Mouse (Mus musculus) CH12.LX (cell line): ENCODE data around the gene Nfia. TPM values are rescaled to one million over a fixed set of nuclear protein-coding genes. Genes with fewer than 3 reads are reported as not detected.

Experiments
- DNase-seq: peaks from one replicate; pipeline ENCODE4 v3.0.0-alpha.2; 2013; ENCODE audit errors: extremely low read depth
- H3K27ac ChIP-seq: 2 replicates; pipeline ENCODE4 v1.5.1; 2012; ENCODE audit warnings: low read depth, mild to moderate bottlenecking, control low read depth, moderate library complexity; ENCODE audit not compliant: insufficient read depth
- H3K27me3 ChIP-seq: replicated peaks from 2 replicates; pipeline ENCODE3; 2012; ENCODE audit warnings: inconsistent platforms
- H3K36me3 ChIP-seq, 2 experiments: replicated peaks in 1 of 2; 2 replicates each; pipeline versions ENCODE3 to v1.6.1; 2012; ENCODE audit warnings: inconsistent platforms in 1 of 2, low read length in 1 of 2, mild to moderate bottlenecking in 1 of 2, mixed read lengths in 1 of 2, moderate library complexity in 1 of 2; ENCODE audit not compliant: control insufficient read depth in 1 of 2, insufficient read depth in 1 of 2
- H3K4me1 ChIP-seq, 2 experiments: 2 replicates each; pipeline ENCODE4 v1.6.1; 2012; ENCODE audit warnings: inconsistent platforms in 1 of 2, moderate library complexity in 1 of 2; ENCODE audit not compliant: insufficient read depth in 2 of 2, control insufficient read depth in 1 of 2
- H3K4me2 ChIP-seq: 2 replicates; pipeline ENCODE4 v1.6.1; 2012; ENCODE audit warnings: low read depth, mild to moderate bottlenecking, control low read depth; ENCODE audit not compliant: poor library complexity, insufficient read depth, severe bottlenecking
- H3K4me3 ChIP-seq, 3 experiments: fragments of 150-350 bp in 1 of 3; sonication (generic) in 1 of 3; replicated peaks in 1 of 3; 2 replicates each; pipeline versions ENCODE3 to v1.5.1; 2011 to 2012; ENCODE audit warnings: low read depth in 2 of 3, low read length in 2 of 3, mild to moderate bottlenecking in 2 of 3, moderate library complexity in 2 of 3, control low read depth in 1 of 3, improper control_type of control experiment in 1 of 3, inconsistent platforms in 1 of 3, mixed read lengths in 1 of 3; ENCODE audit not compliant: poor library complexity in 1 of 3
- H3K79me2 ChIP-seq: replicated peaks from 2 replicates; pipeline ENCODE4 v1.6.1; 2012; ENCODE audit warnings: mild to moderate bottlenecking, moderate library complexity; ENCODE audit not compliant: control insufficient read depth, poor library complexity, insufficient read depth, severe bottlenecking; ENCODE audit errors: extremely low read depth
- H3K9ac ChIP-seq: 2 replicates; pipeline ENCODE4 v1.6.1; 2012; ENCODE audit warnings: low read depth, mild to moderate bottlenecking, control low read depth, moderate library complexity; ENCODE audit not compliant: insufficient read depth
- H3K9me3 ChIP-seq: replicated peaks from 2 replicates; pipeline ENCODE3; 2012; ENCODE audit warnings: low read length, inconsistent platforms, mixed read lengths
- CHD1 ChIP-seq: IDR thresholded peaks from 2 replicates; pipeline ENCODE4 v1.6.1; 2012; ENCODE audit warnings: low read depth, low read length, improper control_type of control experiment, inconsistent platforms
- CHD2 ChIP-seq: IDR thresholded peaks from 2 replicates; pipeline ENCODE4 v1.6.1; 2011; ENCODE audit warnings: low read length, improper control_type of control experiment
- EP300 ChIP-seq: IDR thresholded peaks from 2 replicates; pipeline ENCODE4 v1.6.1; 2011; ENCODE audit warnings: low read length, improper control_type of control experiment
- GABPA ChIP-seq: IDR thresholded peaks from 2 replicates; pipeline ENCODE4 v1.6.1; 2012; ENCODE audit warnings: low read depth, low read length, improper control_type of control experiment, inconsistent platforms; ENCODE audit not compliant: insufficient replicate concordance
- JUN ChIP-seq: IDR thresholded peaks from 2 replicates; pipeline ENCODE4 v1.6.1; 2011; ENCODE audit warnings: low read depth, mild to moderate bottlenecking, low read length, improper control_type of control experiment, moderate library complexity; ENCODE audit not compliant: insufficient read depth
- JUND ChIP-seq: conservative IDR thresholded peaks from 2 replicates; pipeline ENCODE4 v1.6.1; 2011; ENCODE audit warnings: low read depth, low read length, improper control_type of control experiment
- KAT2A ChIP-seq: IDR thresholded peaks from 2 replicates; pipeline ENCODE4 v1.6.1; 2012; ENCODE audit warnings: low read length, improper control_type of control experiment, inconsistent platforms; ENCODE audit not compliant: insufficient replicate concordance
- MAZ ChIP-seq: IDR thresholded peaks from 2 replicates; pipeline ENCODE4 v1.6.1; 2012; ENCODE audit warnings: low read depth, mild to moderate bottlenecking, inconsistent platforms, low read length, improper control_type of control experiment, moderate library complexity
- MEF2A ChIP-seq: IDR thresholded peaks from 2 replicates; pipeline ENCODE4 v1.6.1; 2014; ENCODE audit warnings: low read depth, mild to moderate bottlenecking, inconsistent platforms, low read length, improper control_type of control experiment, borderline replicate concordance
- MYC ChIP-seq: IDR thresholded peaks from 2 replicates; pipeline ENCODE4 v1.6.1; 2011; ENCODE audit warnings: low read depth, mild to moderate bottlenecking, improper control_type of control experiment, low read length
- NELFE ChIP-seq: IDR thresholded peaks from 2 replicates; pipeline ENCODE4 v1.6.1; 2011; ENCODE audit warnings: low read depth, low read length, improper control_type of control experiment
- PAX5 ChIP-seq: IDR thresholded peaks from 2 replicates; pipeline ENCODE4 v1.6.1; 2012; ENCODE audit warnings: low read length, inconsistent platforms, mixed read lengths
- RCOR1 ChIP-seq: conservative IDR thresholded peaks from 2 replicates; pipeline ENCODE4 v1.6.1; 2012; ENCODE audit warnings: low read depth, mild to moderate bottlenecking, inconsistent platforms, low read length, improper control_type of control experiment
- SMC3 ChIP-seq: IDR thresholded peaks from 2 replicates; pipeline ENCODE4 v1.6.1; 2011; ENCODE audit warnings: low read depth, low read length, improper control_type of control experiment
- TCF12 ChIP-seq: IDR thresholded peaks from 2 replicates; pipeline ENCODE4 v1.6.1; 2014; ENCODE audit warnings: low read depth, mild to moderate bottlenecking, inconsistent platforms, low read length, improper control_type of control experiment
- USF2 ChIP-seq: conservative IDR thresholded peaks from 2 replicates; pipeline ENCODE4 v1.6.1; 2011; ENCODE audit warnings: low read depth, low read length, improper control_type of control experiment
- ZC3H11A ChIP-seq: IDR thresholded peaks from 2 replicates; pipeline ENCODE4 v1.6.1; 2012; ENCODE audit warnings: low read depth, mild to moderate bottlenecking, inconsistent platforms, low read length, improper control_type of control experiment
- ZKSCAN1 ChIP-seq: IDR thresholded peaks from 2 replicates; pipeline ENCODE4 v1.6.1; 2012; ENCODE audit warnings: low read depth, inconsistent platforms, low read length, improper control_type of control experiment, borderline replicate concordance
- dilution Hi-C: fragments of 300-500 bp; cut with MboI; formaldehyde crosslinking; loops from 2 replicates; pipeline ENCODE4 v1.14.3; 2020; ENCODE audit warnings: low sequenced_read_pairs; ENCODE audit not compliant: extremely low pct_unique_long_range_greater_than_20kb, extremely low pct_ligation_motif_present
- in situ Hi-C: fragments of 300-500 bp; cut with MboI; formaldehyde crosslinking; loops from 3 replicates; pipeline ENCODE4 v1.14.3; 2019; ENCODE audit warnings: low sequenced_read_pairs, low pct_ligation_motif_present, low pct_unique_long_range_greater_than_20kb, mixed read lengths
- polyA plus RNA-seq: library from polyadenylated mRNA; unstranded; fragments of >175 nt; gene quantifications from 2 replicates; pipeline ENCODE4 v1.2.1, GENCODE M21; 2012; ENCODE audit warnings: low read depth; ENCODE audit not compliant: insufficient read length
- total RNA-seq, 2 experiments: library from RNA; depleted of rRNA; stranded (reverse); fragments of 300-350 nt in 1 of 2; fragments of >200 nt in 1 of 2; gene quantifications; 2 replicates each; pipeline ENCODE4 v1.2.3; 2012 to 2014

Nfia gene
- total and polyA plus RNA-seq, 3 experiments, result not detected

- no peaks in the 10 kb centered on the region for H3K36me3 ChIP-seq
- no peaks in the 10 kb centered on the region for H3K79me2 ChIP-seq
- no peak overlapping the region for H3K27ac ChIP-seq
- H3K4me2 ChIP-seq, result no peak overlapping the region
- no peak for DNase-seq
- H3K27me3 ChIP-seq, result no peaks in the 10 kb centered on the region
- in situ Hi-C loops (no loop called here), dilution Hi-C loops (no loop called here)
- peaks cover 58% of the 10 kb centered on the region for H3K9me3 ChIP-seq
- H3K4me1 ChIP-seq, result no peaks in the 10 kb centered on the region
- TF ChIP-seq CHD1, result no peak
- no peak for TF ChIP-seq KAT2A
- TF ChIP-seq EP300, result no peak
- no peak for TF ChIP-seq PAX5
- no peak overlapping the region for H3K9ac ChIP-seq
- no peak overlapping the region for H3K4me3 ChIP-seq
Observed at GRCm38 (mm10) chr4:98130798-98131197, 358.3 kb downstream of the Nfia start.

- no peaks in the 10 kb centered on the region for H3K36me3 ChIP-seq
- no peak overlapping the region for H3K27ac ChIP-seq
- no peak overlapping the region for H3K4me3 ChIP-seq
- peaks cover 54% of the 10 kb centered on the region for H3K9me3 ChIP-seq
- no peak overlapping the region for H3K4me2 ChIP-seq
- in situ Hi-C loops (no loop called here), dilution Hi-C loops (no loop called here)
- no peaks in the 10 kb centered on the region for H3K4me1 ChIP-seq
- no peaks in the 10 kb centered on the region for H3K79me2 ChIP-seq
- TF ChIP-seq EP300 (no peak), MYC (no peak), CHD1 (no peak), MAZ (no peak), ZKSCAN1 (no peak), TCF12 (no peak), SMC3 (no peak), KAT2A (no peak), JUND (no peak), CHD2 (no peak), USF2 (no peak), RCOR1 (no peak), JUN (no peak), ZC3H11A (no peak)
- H3K27me3 ChIP-seq, result no peaks in the 10 kb centered on the region
- no peak overlapping the region for H3K9ac ChIP-seq
- no peak for DNase-seq
Observed at GRCm38 (mm10) chr4:98134027-98134426, 361.5 kb downstream of the Nfia start.

DNA sequence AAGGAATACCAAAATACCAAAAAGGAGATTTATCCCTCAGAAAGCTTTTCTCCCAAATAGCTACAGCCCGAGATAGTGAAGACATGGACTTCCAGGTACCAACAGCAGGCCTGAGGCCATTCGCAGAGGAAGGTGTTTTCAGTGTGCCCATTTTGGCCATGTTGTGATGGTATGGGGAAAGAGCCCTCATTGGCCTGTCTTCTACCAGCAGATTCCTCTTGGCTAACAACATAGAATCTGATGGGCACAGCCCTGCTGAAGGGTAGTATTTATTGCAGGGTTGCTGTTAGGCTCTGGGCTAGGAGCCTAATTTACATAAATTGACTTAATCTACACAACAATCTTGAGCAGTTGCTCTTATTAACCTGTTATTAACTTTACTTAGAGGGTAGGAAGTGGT lies 363.5 kb downstream of the Nfia start:
- H3K9me3 ChIP-seq, result peaks cover 46% of the 10 kb centered on the region

More for the DNA sequence above, 363.5 kb downstream of the Nfia start:
- H3K9ac ChIP-seq, result no peak overlapping the region
- H3K36me3 ChIP-seq, result no peaks in the 10 kb centered on the region
- H3K79me2 ChIP-seq, result no peaks in the 10 kb centered on the region
- dilution Hi-C loops, result no loop called here
- TF ChIP-seq GABPA, result no peak
- TF ChIP-seq MEF2A, result no peak
- TF ChIP-seq MYC, result no peak
- TF ChIP-seq NELFE, result no peak
- no peaks in the 10 kb centered on the region for H3K4me1 ChIP-seq
- DNase-seq, result no peak
- no peak overlapping the region for H3K4me3 ChIP-seq
- no peak overlapping the region for H3K27ac ChIP-seq
- H3K27me3 ChIP-seq, result no peaks in the 10 kb centered on the region
- in situ Hi-C loops, result no loop called here
- H3K4me2 ChIP-seq, result no peak overlapping the region
